Mouse (Mus musculus): ENCODE measurements at regions not wholly inside any gene's neighbourhood (a gene's known extent, or its start where the extent isn't known, plus 50 kb on each side); places are given as distances from the start of the nearest gene placed in this dataset.

- DNase-seq, result no peak
Measured at GRCm38 (mm10) chr3:54443791-54444190, 82.9 kb downstream of the Postn start.

GRCm38 (mm10) chr3:54446889-54447288, 86.0 kb downstream of the Postn start:
- DNase-seq, result no peak

GRCm38 (mm10) chr3:54457416-54457815, 96.5 kb downstream of the Postn start:
- DNase-seq, result no peak

DNA sequence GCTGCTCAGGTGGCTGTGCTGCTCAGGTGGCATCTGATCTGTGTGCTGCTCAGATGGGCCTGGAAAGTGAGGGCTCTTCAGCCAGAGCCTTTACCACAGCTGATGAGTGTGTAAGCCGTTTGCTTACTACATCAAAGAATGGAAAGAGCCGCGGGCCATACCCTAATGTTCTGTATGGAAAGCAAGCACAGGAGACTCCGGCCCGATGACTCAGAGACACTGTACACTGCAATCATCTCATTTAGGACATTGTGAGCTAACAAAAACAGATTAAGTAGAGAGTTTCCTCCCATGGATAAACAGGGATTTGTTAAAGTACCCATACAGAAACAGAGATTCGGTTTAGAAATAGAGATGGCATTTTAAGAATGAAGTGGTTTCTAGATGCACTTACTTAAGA, 100.5 kb downstream of the Postn start:
- DNase-seq, result no peak

- no peak for DNase-seq
Measured at GRCm38 (mm10) chr3:54466097-54466496, 105.2 kb downstream of the Postn start.

DNA sequence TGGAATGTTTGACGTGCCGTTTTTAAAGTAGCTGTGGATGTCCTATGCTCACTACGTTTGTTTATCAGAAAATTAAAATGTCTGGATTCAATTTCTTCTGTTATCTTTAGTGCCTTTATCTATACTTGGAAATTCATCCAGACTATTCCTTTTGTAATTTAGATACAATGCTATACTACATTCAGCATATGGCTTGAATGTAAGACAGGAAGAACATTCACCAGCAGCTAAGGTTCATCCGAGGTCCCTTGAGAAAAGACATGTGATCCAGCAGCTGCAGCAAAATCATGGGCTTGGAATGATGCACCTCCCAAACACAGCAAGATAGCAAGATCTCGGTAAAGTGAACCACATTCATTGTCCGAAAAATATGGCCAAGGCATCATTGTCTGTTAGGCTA, 113.3 kb downstream of the Postn start:
- DNase-seq, result no peak

DNA sequence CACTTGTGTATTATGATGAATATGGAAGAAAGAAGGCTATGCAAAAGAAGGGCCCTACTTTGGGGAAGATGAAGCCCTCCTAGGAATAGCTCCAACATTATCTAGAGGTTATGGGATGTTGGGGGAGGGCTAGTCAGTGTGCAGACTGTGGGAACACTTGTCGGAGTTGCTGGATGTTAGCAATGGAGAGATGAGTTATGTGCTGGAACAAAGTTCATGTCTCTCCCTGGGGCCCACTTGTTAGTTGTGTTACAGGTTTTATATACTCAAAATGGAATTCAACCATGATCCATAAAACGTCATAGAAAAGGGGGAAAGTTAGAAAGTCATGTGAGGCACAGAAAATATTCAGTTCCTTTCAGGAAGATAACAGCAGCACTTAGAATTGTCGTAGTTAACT, 115.0 kb downstream of the Postn start:
- no peak for DNase-seq

- no peak for DNase-seq
Measured at GRCm38 (mm10) chr3:54477986-54478385, 117.1 kb downstream of the Postn start.

DNA sequence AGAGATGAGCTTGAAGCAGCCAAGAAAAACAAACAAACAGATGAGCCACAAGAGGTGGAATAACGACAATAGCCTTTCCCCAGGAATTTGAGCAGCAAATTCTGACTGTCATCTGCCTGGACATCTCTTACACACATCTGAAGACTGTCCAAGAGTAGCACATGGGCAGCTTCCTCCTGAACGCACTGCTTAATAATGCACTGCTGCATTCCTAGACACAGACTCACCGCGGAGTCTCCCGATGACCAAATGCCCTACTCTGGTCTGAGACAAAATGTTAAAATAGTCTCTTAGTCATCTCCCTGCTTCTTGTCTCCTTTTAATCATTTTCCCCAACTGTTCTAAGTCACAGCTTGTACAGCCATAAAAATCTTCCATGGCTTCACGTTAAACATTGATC, 119.3 kb downstream of the Postn start:
- peak; percentile 3 to 7 for DNase-seq

DNA sequence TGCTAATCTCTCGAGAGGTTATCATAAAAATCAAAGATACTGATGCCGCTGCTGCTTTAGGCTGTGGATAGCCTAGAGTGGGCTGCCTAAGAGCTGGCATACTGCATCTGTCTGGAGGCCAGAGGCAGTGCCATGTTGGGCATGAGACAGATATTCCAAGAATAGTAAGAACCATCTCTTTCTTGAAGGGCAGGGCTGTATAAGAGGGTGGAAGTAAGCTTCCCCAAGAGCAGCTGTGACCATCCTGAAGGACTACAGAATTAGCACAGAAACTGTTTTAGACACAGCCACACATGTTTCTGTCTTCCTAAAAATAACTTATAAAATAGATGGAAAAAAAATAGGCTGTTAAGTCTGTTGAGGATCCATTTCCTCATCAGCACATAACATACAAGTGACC, 126.4 kb downstream of the Postn start:
- DNase-seq, result no peak

GRCm38 (mm10) chr3:54487844-54488243, 126.9 kb downstream of the Postn start:
- DNase-seq, result no peak

DNA sequence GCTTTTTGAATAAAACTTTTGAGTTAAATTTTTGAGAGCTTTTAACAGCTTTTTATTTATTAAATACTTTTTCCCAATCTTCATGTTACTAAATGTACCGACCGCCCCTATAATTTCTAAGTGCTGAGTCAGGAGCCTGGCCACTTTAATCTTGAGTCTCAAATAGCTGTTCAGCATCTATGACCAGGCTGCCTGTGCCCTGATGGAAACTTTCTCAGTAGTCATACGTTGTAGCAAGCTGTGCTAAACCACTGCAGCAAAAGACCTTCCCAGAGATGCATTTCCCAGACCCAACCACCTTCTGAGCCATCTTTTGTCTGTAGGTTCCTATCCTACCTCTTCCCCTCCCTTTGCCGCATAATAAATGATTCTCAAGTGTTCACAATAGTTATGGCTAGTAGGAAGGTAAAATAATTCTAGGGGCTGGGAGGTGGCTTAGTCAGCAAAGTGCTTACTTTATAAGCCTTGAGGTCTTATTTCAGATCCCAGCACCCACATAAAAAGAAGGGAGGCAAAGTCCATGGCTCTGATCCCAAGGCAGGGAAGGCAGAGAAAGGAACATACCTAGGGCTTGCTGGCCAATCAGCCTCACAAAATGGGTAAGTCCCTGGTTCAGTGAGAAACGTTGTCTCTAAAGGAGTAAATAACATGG, 129.5 kb downstream of the Postn start:
- DNase-seq, result no peak

- no peak for DNase-seq
Measured at GRCm38 (mm10) chr3:54493567-54493966, 132.7 kb downstream of the Postn start.

GRCm38 (mm10) chr3:54504997-54505396, 144.1 kb downstream of the Postn start:
- no peak for DNase-seq

DNA sequence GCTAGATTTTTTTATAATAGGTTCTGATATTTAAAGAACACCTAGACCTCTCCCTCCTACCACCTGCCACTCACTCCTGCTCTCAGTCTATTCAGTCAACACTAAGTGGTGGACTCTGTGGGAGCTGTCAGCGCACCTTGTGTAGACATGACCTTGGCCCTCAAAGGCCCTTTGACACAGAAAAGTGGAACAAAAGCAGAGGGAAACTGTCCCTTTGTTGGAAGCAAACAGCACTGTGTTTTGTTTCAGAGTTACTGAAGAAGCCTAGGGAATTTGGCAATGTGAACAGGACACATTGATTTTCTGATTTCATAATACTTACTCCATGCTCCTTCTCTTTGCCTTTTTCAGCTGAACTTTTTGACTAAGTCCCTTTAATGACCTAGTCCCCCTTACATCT, 146.7 kb downstream of the Postn start:
- DNase-seq, result no peak

DNA sequence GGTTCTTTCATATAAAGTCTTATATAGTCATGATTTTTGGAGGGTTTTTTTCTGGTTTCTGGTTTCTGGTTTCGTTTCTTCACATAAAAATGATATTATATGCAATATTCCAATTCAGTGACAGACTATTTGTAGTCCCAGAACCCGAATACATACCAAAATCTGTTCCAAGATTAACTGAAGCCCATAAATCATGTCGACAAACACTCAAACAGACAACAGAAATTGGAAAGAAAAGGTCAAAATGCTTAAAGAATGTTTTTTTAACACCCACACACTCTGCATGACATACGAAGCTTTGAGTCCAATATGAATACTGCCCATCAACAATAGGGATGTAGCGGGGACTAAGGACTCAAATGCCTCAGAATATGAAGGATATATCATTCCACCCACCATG, 148.0 kb downstream of the Postn start:
- DNase-seq, result no peak

DNA sequence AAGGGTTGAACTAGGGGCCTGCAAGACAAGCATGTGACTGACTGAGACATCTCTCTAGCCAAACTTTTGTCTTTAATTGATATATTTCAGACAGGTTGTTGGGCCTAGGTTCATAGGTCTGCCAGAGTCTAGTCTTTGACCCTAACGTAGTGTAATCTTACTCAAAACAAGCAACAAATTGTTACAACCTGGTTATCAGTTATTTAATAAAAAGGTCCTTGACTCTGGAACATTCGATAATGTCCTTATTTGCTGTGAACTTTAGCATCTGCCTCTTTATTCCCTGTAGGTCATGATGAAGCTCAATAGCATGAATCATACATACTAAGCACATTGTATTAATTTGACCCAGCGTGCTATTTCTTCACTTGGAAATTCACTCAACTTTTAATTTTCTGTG, 156.3 kb downstream of the Postn start:
- no peak for DNase-seq

- no peak for DNase-seq
Measured at GRCm38 (mm10) chr3:54522716-54523115, 161.8 kb downstream of the Postn start.

- DNase-seq, result no peak
Measured at GRCm38 (mm10) chr3:54526618-54527017, 165.7 kb downstream of the Postn start.

- no peak for DNase-seq
Measured at GRCm38 (mm10) chr3:54528292-54528691, 164.3 kb upstream of the Supt20 start.

DNA sequence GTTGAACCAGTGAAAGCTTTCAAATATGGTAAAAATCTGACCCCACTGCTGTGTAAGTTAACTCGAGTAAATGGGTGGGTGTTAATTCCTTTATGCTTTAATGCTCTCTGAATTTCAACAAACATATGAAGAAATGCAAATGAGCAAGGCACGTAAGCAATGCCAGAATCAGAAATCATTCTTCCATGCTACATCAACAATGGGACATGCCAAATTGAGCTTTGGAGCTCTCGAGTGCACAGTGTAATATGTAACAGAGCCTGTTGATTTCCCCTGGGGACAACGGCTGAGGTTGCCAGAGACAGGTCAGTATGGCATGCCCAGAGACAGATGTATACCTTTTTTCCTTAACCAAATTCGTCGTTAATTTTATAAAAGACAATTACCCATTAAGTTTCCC, 162.4 kb upstream of the Supt20 start:
- DNase-seq, result no peak

- no peak for DNase-seq
Measured at GRCm38 (mm10) chr3:54535361-54535760, 157.2 kb upstream of the Supt20 start.

- no peak for DNase-seq
Measured at GRCm38 (mm10) chr3:54538055-54538454, 154.6 kb upstream of the Supt20 start.

- DNase-seq, result no peak
Measured at GRCm38 (mm10) chr3:54540540-54541080, 152.0 kb upstream of the Supt20 start.

DNA sequence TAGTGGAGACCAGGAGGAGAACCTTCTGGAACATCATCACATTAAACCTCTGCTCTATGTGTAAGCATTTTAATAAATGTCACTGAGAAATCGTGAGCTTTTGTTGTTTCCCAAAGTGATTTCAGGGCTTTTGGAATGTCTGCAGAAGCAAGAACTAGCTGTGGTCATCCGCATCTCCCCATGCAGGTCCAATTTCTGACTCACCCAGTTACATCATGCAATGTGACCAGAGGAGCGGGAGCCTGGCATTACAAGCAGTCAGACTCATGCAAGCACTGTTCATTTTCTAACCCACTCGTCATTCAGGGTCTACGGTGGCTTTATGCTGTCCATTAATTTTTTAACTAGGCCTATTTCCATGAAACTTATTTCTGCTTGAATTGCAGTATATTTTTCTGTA, 151.2 kb upstream of the Supt20 start:
- DNase-seq, result no peak
